Mouse (Mus musculus): ENCODE measurements around the gene Gm28041. TPM values are rescaled to one million over a fixed set of nuclear protein-coding genes. Genes with fewer than 3 reads are reported as not detected.

The Gm28041 gene
- total and polyA plus RNA-seq, 2 experiments from 2014 or later, result not detected

DNA sequence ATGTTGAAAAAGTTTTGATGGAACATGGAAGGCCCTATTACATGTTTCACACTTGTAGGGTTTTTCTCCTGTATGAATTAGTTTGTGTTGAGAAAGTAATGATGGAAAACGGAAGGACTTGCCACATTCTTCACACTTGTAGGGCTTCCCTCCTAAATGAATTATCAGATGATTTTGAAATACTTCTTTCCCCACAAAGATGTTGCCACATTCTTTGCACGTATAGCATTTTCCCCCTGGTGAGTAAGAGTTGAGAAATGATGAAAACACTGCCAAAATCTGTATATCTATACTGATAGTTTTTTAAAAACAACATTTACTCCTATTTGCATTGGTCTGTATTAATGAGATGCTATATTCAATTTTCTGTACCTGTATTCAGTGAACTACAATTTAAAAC, 32.1 kb downstream of the Gm28041 start:
- 82% methylated on average over 2 of the region's 2 CpGs for WGBS
- no peak for ATAC-seq (ENCODE audit: low FRiP score)

DNA sequence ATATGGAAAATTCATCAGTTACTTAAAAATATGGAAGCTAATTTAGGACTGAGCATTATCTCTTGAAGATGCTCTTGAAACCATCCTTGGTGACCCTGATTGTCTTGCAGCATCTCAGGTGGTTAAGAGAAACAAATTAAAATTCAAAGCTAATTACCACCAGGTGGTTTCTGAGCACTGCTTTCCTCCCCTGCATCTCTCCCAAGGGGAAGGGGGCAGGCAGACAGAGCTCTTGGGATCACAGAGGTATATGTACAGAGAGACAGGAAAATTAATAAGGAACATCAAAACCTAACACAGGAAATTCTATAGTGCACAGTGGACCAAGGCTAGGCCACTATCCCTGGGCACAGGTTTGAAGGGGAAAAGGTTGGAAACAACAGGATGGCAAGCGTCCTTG, 42.7 kb downstream of the Gm28041 start:
- peak overlapping the region; percentile 50 for H3K4me3 ChIP-seq (ENCODE audit: low read depth, low read length)
- DNase-seq (ENCODE audit: low spot score) (no peak), ATAC-seq (ENCODE audit: low FRiP score) (peak; percentile 5; the same call in 1 of the 2 replicates)
- 60% methylated on average over 1 of the region's 1 CpGs for WGBS
- H3K27me3 ChIP-seq (ENCODE audit: insufficient read depth, low read length), result no peaks in the 10 kb centered on the region
- H3K9me3 ChIP-seq (ENCODE audit: low read length), result no peaks in the 10 kb centered on the region
- peak overlapping the region; percentile 62 for H3K9ac ChIP-seq (replicated peaks; ENCODE audit: low read length, poor library complexity, severe bottlenecking)
- no peak for TF ChIP-seq CTCF (IDR thresholded peaks at IDR 0.05)
- no peaks in the 10 kb centered on the region for H3K36me3 ChIP-seq (ENCODE audit: insufficient read depth, low read length)
- no peak overlapping the region for H3K27ac ChIP-seq (ENCODE audit: low read depth, low read length)
- peaks cover 3% of the 10 kb centered on the region; the same call in 1 of the 2 replicates for H3K4me1 ChIP-seq (ENCODE audit: insufficient read depth, low read length)
- peak overlapping the region; percentile 59 for H3K4me2 ChIP-seq (ENCODE audit: low read depth, low read length, poor library complexity, severe bottlenecking)

More for the DNA sequence above, 32.1 kb downstream of the Gm28041 start:
- DNase-seq (ENCODE audit: low spot score), result no peak
- no peaks in the 10 kb centered on the region for H3K4me1 ChIP-seq (ENCODE audit: insufficient read depth, low read length)
- H3K27me3 ChIP-seq (ENCODE audit: insufficient read depth, low read length), result no peaks in the 10 kb centered on the region
- H3K27ac ChIP-seq (ENCODE audit: low read depth, low read length), result no peak overlapping the region
- H3K4me3 ChIP-seq (ENCODE audit: low read depth, low read length), result no peak overlapping the region
- no peak overlapping the region for H3K4me2 ChIP-seq (ENCODE audit: low read depth, low read length, poor library complexity, severe bottlenecking)
- no peak for TF ChIP-seq CTCF (IDR thresholded peaks at IDR 0.05)
- no peaks in the 10 kb centered on the region for H3K9me3 ChIP-seq (ENCODE audit: low read length)
- H3K36me3 ChIP-seq (ENCODE audit: insufficient read depth, low read length), result no peaks in the 10 kb centered on the region
- H3K9ac ChIP-seq (replicated peaks; ENCODE audit: low read length, poor library complexity, severe bottlenecking), result no peak overlapping the region

DNA sequence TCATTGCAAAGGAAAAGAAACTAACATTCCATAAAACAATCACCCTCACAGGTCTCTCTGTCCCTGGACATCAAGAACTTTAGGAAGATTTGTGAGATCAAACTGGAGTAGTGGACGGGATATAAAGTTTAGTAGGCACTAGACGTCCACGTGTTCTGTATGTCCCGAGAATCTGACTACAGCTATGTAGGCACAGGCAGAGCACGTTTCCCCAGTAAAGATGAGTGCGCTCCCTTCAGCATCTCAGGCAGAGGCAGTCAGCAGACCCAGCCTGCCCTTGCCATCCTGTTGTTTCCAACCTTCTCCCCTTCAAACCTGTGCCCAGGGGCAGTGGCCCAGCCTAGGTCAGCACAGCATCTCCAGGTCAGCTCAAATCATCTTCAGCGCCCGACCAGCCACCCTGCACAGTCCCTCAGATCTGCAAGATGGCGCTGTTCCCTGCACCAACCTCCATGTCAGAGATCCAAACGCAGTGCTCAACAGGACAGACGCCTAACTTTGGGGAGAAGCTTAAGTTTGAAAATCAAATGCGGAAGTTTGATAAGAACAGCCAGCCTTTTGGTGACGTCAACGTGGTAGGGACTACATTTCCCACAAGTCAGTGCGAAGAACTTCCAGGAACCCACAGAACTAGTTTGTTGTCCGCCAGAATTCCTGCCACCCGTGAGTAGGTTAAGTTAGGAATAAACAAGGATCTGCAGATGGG, 43.4 kb downstream of the Gm28041 start, which contains the start of gene Zfp595:
Gene Zfp595 (minus strand): TSS at position 552 of the 706 bp plus-strand sequence.
- 12% methylated on average over 17 of the region's 17 CpGs for WGBS
- peak within 1 kb of the TSS; percentile 50 for H3K4me3 ChIP-seq (ENCODE audit: low read depth, low read length)
- DNase-seq (ENCODE audit: low spot score) (peak; percentile 92), ATAC-seq (ENCODE audit: low FRiP score) (peak; percentile 91)
- no peaks in the 10 kb centered on the region for H3K27me3 ChIP-seq (ENCODE audit: insufficient read depth, low read length)
- peak within 1 kb of the TSS; percentile 62 for H3K9ac ChIP-seq (replicated peaks; ENCODE audit: low read length, poor library complexity, severe bottlenecking)
- peaks cover 3% of the 10 kb centered on the region; the same call in 1 of the 2 replicates for H3K4me1 ChIP-seq (ENCODE audit: insufficient read depth, low read length)
- no peak within 1 kb of the TSS for H3K27ac ChIP-seq (ENCODE audit: low read depth, low read length)
- no peaks in the 10 kb centered on the region for H3K9me3 ChIP-seq (ENCODE audit: low read length)
- peak; percentile 74 for TF ChIP-seq CTCF (IDR thresholded peaks at IDR 0.05)
- no peaks in the 10 kb centered on the region for H3K36me3 ChIP-seq (ENCODE audit: insufficient read depth, low read length)
- H3K4me2 ChIP-seq (ENCODE audit: low read depth, low read length, poor library complexity, severe bottlenecking), result peak within 1 kb of the TSS; percentile 59

DNA sequence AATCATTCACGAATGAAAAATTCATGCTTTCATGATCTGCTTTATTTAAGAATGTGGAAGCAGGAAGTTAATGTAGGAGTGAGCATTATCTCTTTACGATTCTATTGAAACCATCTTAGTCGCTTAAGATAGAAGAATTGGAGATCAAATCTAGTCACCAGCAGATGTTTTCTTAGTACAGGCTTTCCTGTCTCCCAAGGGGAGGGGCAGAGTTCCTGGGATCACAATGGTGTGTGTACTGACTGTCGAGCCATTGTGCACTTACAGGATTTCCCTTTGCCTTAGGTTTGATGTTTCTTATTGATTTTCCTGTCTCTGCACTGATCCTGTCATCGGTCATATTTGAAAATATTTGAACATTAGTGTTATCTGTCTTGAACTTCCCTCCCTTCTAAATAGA, 68.8 kb downstream of the Gm28041 start:
- peak overlapping the region; percentile 83 for H3K4me2 ChIP-seq (ENCODE audit: low read depth, low read length, poor library complexity, severe bottlenecking)
- TF ChIP-seq CTCF (IDR thresholded peaks at IDR 0.05), result no peak
- DNase-seq (ENCODE audit: low spot score) (peak; percentile 12), ATAC-seq (ENCODE audit: low FRiP score) (peak; percentile 61)
- 0 out of 2 replicates have a peak, but pooled peaks cover 3% of the 10 kb centered on the region for H3K4me1 ChIP-seq (ENCODE audit: insufficient read depth, low read length)
- H3K9ac ChIP-seq (replicated peaks; ENCODE audit: low read length, poor library complexity, severe bottlenecking), result peak overlapping the region; percentile 75; the same call in 1 of the 2 replicates
- H3K27me3 ChIP-seq (ENCODE audit: insufficient read depth, low read length), result no peaks in the 10 kb centered on the region
- H3K36me3 ChIP-seq (ENCODE audit: insufficient read depth, low read length), result no peaks in the 10 kb centered on the region
- H3K4me3 ChIP-seq (ENCODE audit: low read depth, low read length), result peak overlapping the region; percentile 74
- 22% methylated on average over 5 of the region's 5 CpGs for WGBS
- H3K9me3 ChIP-seq (ENCODE audit: low read length), result no peaks in the 10 kb centered on the region
- peak overlapping the region; percentile 65 for H3K27ac ChIP-seq (ENCODE audit: low read depth, low read length)

DNA sequence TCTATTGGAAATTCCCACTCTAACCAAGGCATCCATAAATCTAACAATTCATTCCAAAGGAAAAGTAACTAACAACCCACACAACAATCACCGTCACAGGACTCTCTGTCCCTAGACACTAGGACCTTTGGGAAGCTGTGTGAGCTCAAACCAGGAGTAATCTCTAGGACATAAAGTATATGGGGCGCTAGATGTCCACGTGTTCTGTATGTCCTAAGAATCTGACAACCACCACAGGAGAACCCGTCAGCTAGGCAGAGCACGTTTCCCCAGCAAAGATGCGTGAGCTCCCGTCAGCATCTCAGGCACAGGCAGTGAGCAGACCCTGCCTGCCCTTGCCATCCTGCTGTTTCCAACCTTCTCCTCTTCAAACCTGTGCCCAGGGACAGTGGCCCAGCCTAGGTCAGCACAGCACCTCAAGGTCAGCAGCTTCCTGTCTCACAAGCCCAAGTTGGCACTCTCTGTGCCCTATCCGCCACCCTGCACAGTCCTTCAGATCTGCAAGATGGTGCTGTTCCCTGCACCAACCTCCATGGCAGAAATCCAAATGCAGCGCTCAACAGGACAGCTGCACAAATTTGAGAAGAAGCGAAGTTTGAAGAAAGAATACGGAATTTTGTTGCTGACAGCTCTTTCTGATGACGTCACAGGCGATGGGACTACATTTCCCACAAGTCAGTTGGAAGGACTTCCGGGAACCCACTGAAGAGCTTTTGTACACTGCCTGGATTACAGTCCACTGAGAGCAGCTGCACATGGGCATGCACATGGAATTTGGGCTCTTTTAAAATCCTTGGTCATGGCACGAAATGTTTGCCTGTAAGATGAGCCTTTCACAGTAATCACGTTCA, 69.5 kb downstream of the Gm28041 start, which contains the start of gene Zfp457:
Gene Zfp457 (minus strand): TSS at position 664 of the 851 bp plus-strand sequence.
- Histone ChIP-seq H3K9me3 (ENCODE audit: low read length) (no peaks in the 10 kb centered on the region), H3K4me2 (ENCODE audit: low read depth, low read length, poor library complexity, severe bottlenecking) (peak within 1 kb of the TSS; percentile 83), H3K4me3 (ENCODE audit: low read depth, low read length) (peak within 1 kb of the TSS; percentile 74), H3K4me1 (ENCODE audit: insufficient read depth, low read length) (0 out of 2 replicates have a peak, but pooled peaks cover 3% of the 10 kb centered on the region), H3K9ac (replicated peaks; ENCODE audit: low read length, poor library complexity, severe bottlenecking) (peak within 1 kb of the TSS; percentile 75), H3K27me3 (ENCODE audit: insufficient read depth, low read length) (no peaks in the 10 kb centered on the region), H3K27ac (ENCODE audit: low read depth, low read length) (peak within 1 kb of the TSS; percentile 65), H3K36me3 (ENCODE audit: insufficient read depth, low read length) (no peaks in the 10 kb centered on the region)
- 8% methylated on average over 16 of the region's 16 CpGs for WGBS
- TF ChIP-seq CTCF (IDR thresholded peaks at IDR 0.05), result peak; percentile 39
- ATAC-seq (ENCODE audit: low FRiP score) (peak; percentile 100), DNase-seq (ENCODE audit: low spot score) (peak; percentile 97)

Other genes starting within 250 kb of the Gm28041 start
- gene Rsl1, start 202.6 kb downstream of the Gm28041 start, total RNA-seq (2014; rRNA removed), result 2.5 and 9.4 TPM in 2 replicates
- gene Rsl1, start 202.6 kb downstream of the Gm28041 start, polyA plus RNA-seq (2015; fragmentation: Nextera tagmentation; extraction: Ambion mirVana), result 2.3 and 3.4 TPM in 2 replicates
- 2.6 and 4.0 TPM in 2 replicates for gene Zfp455, start 181.2 kb downstream of the Gm28041 start, total RNA-seq (2014; rRNA removed)
- 0.83 and 1.6 TPM in 2 replicates for gene Zfp455, start 181.2 kb downstream of the Gm28041 start, polyA plus RNA-seq (2015; fragmentation: Nextera tagmentation; extraction: Ambion mirVana)
- gene Zfp458, start 97.3 kb downstream of the Gm28041 start, total RNA-seq (2014; rRNA removed), result 13.0 and 15.7 TPM in 2 replicates
- 3.6 and 3.7 TPM in 2 replicates for gene Zfp458, start 97.3 kb downstream of the Gm28041 start, polyA plus RNA-seq (2015; fragmentation: Nextera tagmentation; extraction: Ambion mirVana)
- 1.3 and 2.8 TPM in 2 replicates for gene Zfp457, start 69.2 kb downstream of the Gm28041 start, total RNA-seq (2014; rRNA removed)
- 0.44 and 0.49 TPM in 2 replicates for gene Zfp457, start 69.2 kb downstream of the Gm28041 start, polyA plus RNA-seq (2015; fragmentation: Nextera tagmentation; extraction: Ambion mirVana)
- gene Zfp595, start 43.2 kb downstream of the Gm28041 start, total RNA-seq (2014; rRNA removed), result 2.5 and 2.6 TPM in 2 replicates
- 0.48 and 0.60 TPM in 2 replicates for gene Zfp595, start 43.2 kb downstream of the Gm28041 start, polyA plus RNA-seq (2015; fragmentation: Nextera tagmentation; extraction: Ambion mirVana)
- gene Gm28044, start 15.2 kb downstream of the Gm28041 start, total RNA-seq (2014; rRNA removed), result not detected in 2 replicates
- gene Gm28044, start 15.2 kb downstream of the Gm28041 start, polyA plus RNA-seq (2015; fragmentation: Nextera tagmentation; extraction: Ambion mirVana), result not detected in 2 replicates
- 0.71 and 1.3 TPM in 2 replicates for gene Zfp953, start 15.1 kb downstream of the Gm28041 start, total RNA-seq (2014; rRNA removed)
- gene Zfp953, start 15.1 kb downstream of the Gm28041 start, polyA plus RNA-seq (2015; fragmentation: Nextera tagmentation; extraction: Ambion mirVana), result 0.13 and 0.22 TPM in 2 replicates
- gene Zfp456, start 77 bp upstream of the Gm28041 start, total RNA-seq (2014; rRNA removed), result 0.94 and 1.2 TPM in 2 replicates
- gene Zfp456, start 77 bp upstream of the Gm28041 start, polyA plus RNA-seq (2015; fragmentation: Nextera tagmentation; extraction: Ambion mirVana), result 0.13 and 0.19 TPM in 2 replicates
- 1.7 and 2.5 TPM in 2 replicates for gene Zfp429, start 24.1 kb upstream of the Gm28041 start, total RNA-seq (2014; rRNA removed)
- gene Zfp429, start 24.1 kb upstream of the Gm28041 start, polyA plus RNA-seq (2015; fragmentation: Nextera tagmentation; extraction: Ambion mirVana), result 0.89 and 1.1 TPM in 2 replicates
- 1.3 and 6.0 TPM in 2 replicates for gene Zfp459, start 45.7 kb upstream of the Gm28041 start, total RNA-seq (2014; rRNA removed)
- 1.2 and 1.3 TPM in 2 replicates for gene Zfp459, start 45.7 kb upstream of the Gm28041 start, polyA plus RNA-seq (2015; fragmentation: Nextera tagmentation; extraction: Ambion mirVana)
- gene Zfp874a, start 75.9 kb upstream of the Gm28041 start, total RNA-seq (2014; rRNA removed), result 4.7 and 6.4 TPM in 2 replicates
- 3.9 and 4.4 TPM in 2 replicates for gene Zfp874a, start 75.9 kb upstream of the Gm28041 start, polyA plus RNA-seq (2015; fragmentation: Nextera tagmentation; extraction: Ambion mirVana)
- 6.3 and 12.0 TPM in 2 replicates for gene Zfp874b, start 108.5 kb upstream of the Gm28041 start, total RNA-seq (2014; rRNA removed)
- 2.3 and 2.5 TPM in 2 replicates for gene Zfp874b, start 108.5 kb upstream of the Gm28041 start, polyA plus RNA-seq (2015; fragmentation: Nextera tagmentation; extraction: Ambion mirVana)
- 3.8 and 6.5 TPM in 2 replicates for gene Zfp58, start 124.8 kb upstream of the Gm28041 start, total RNA-seq (2014; rRNA removed)
- 4.1 and 4.4 TPM in 2 replicates for gene Zfp58, start 124.8 kb upstream of the Gm28041 start, polyA plus RNA-seq (2015; fragmentation: Nextera tagmentation; extraction: Ambion mirVana)
- gene Gm26965, start 150.4 kb upstream of the Gm28041 start, total RNA-seq (2014; rRNA removed), result 0.27 TPM in 1 of 2 replicates, not detected in the other
- 0.20 TPM in 1 of 2 replicates, not detected in the other for gene Gm26965, start 150.4 kb upstream of the Gm28041 start, polyA plus RNA-seq (2015; fragmentation: Nextera tagmentation; extraction: Ambion mirVana)
- 35.8 and 36.8 TPM in 2 replicates for gene Zfp87, start 150.4 kb upstream of the Gm28041 start, total RNA-seq (2014; rRNA removed)
- 26.2 and 31.9 TPM in 2 replicates for gene Zfp87, start 150.4 kb upstream of the Gm28041 start, polyA plus RNA-seq (2015; fragmentation: Nextera tagmentation; extraction: Ambion mirVana)
- gene Zfp748, start 178.1 kb upstream of the Gm28041 start, total RNA-seq (2014; rRNA removed), result 21.7 and 22.5 TPM in 2 replicates
- 7.1 and 8.1 TPM in 2 replicates for gene Zfp748, start 178.1 kb upstream of the Gm28041 start, polyA plus RNA-seq (2015; fragmentation: Nextera tagmentation; extraction: Ambion mirVana)
- gene Zfp729b, start 234.0 kb upstream of the Gm28041 start, total RNA-seq (2014; rRNA removed), result 9.4 and 11.6 TPM in 2 replicates
- 3.4 and 4.1 TPM in 2 replicates for gene Zfp729b, start 234.0 kb upstream of the Gm28041 start, polyA plus RNA-seq (2015; fragmentation: Nextera tagmentation; extraction: Ambion mirVana)